Mouse (Mus musculus) monocyte, adult 2 months (primary cell): ENCODE measurements around the gene Spint2.

Source experiments
- DNase-seq, 2 experiments: peaks; one replicate each; pipeline ENCODE4 v3.0.0; 2022; ENCODE audit warnings: low spot score in 2 of 2, low read depth in 1 of 2

The Spint2 gene

GRCm38 (mm10) chr7:29281201-29282073 is at the start of gene Spint2:
Gene Spint2, minus strand, starts transcription at chr7:29281912.
- DNase-seq, result no peak

DNA sequence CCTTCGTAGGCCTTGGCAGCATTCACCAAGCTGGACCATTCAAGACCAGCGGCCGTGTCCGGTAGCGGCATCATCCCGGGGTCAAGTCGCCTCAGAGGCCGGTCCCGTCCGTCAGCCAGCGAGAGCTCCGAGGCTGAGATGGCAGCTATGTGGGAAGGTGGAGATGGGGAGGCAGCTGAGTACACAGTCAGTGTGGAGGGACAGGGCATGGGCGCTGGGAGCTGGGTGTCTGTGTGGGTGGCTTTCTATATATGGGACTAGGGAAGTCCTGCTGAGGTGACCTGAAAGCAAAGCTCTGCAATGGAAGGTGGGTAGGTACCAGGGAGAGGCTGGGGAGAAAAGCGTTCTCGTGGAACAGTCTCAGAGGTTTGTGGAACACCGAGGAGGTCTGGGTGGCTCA is 47.3 kb upstream of the Spint2 start:
- DNase-seq, result no peak

GRCm38 (mm10) chr7:29327087-29327486 is 45.4 kb upstream of the Spint2 start:
- no peak for DNase-seq

GRCm38 (mm10) chr7:29319337-29320307 is 37.9 kb upstream of the Spint2 start:
- DNase-seq, result no peak

DNA sequence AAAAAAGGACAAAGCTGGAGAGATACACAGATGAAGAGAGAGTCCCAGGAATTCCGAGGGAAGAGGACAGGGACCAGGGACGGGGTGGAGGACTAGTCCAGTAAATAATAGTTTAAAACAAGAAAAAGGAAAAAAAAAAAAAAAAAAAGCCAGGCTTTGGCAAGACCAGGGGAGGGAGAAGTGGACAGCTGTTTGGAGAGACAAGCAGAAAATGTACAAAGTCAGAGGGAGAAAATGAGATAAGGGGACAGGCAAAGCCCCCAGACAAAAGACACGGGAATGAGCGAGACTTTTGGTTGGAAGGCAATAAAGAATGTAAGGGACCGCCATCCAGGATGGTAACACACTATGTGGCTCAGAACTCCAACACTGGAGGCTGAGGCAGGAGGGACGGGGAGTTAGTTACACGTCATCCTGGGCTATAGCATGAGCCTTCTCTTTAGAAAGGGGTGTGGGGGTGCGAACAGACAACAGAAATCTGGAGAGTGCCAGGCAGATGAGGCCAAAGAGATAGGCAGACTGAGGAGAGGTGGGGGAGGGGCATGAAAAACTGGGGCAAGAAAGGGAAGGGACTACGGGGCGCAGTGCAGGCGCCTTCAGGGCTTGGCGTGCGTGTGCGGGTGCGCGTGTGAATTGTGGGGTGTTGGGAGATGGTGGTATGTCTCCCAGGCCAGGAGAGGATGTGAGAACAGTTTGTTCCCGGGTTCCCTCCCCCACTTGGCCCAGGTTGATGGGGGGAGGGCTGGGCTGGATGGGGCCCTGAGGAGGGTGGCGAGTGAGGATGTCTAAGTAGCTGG is 36.6 kb upstream of the Spint2 start:
- DNase-seq, result no peak

DNA sequence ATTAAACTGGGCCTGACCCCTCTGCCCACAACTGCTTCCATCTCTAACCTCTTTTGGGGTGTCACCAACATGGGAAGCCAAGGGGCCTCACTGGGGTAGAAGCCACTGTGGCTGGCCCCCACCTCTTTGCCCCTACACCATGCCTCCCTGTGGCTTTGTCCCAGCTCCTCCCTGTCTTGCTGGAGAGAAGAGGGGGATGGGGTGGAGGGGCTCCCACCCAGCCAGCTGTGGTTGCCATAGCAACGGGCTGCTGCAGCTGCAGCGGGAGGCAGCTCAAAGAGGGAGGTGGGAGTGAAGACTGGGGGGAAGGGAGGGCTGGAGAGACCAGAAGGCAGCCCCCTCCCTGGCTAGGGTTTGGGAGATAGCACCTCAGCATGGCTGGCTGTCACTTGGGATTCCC is 35.8 kb upstream of the Spint2 start:
- no peak for DNase-seq

- DNase-seq, result no peak
These were observed 35.3 kb upstream of the Spint2 start for GRCm38 (mm10) chr7:29316976-29317375.

GRCm38 (mm10) chr7:29316137-29316734 is 34.5 kb upstream of the Spint2 start:
- DNase-seq, result no peak

DNA sequence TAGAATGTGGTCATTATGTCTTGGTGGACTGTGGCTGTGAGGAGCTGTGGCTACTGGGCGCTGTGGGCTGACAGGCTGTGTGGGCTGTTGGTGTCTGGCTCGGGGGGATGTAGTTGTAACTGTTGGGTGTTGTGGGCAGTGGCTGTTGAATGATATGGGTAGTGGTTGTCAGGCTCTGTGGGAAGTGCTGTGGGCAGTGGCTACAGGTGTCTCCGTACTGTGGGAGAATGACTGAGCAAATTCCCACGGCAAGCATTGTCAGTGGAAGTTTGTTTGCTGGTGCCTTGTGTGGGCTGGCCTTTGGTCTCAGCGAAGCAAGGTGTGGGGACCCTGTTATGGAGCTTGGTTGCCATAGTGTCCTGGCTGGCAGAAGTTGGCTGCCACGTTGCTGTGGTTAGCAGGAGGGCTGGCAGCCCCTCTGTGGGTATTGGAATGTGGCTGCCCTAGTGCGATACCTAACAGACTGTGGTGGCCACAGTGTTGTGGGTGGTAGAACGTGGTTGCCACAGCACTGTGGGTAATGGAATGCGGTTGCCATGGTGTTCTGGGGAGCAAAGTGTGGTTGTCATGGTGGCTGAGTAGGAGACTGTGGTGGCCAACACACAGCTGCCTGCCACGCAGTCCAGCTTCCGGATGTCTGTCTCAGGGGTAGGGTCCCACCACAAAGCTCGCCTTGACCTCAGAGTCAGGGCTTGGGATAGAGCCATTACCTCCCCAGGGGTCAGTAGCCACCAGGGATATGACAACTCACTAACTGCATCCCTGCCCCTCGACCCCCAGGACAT is 33.3 kb upstream of the Spint2 start:
- no peak for DNase-seq

- DNase-seq, result no peak
These were observed 32.0 kb upstream of the Spint2 start for GRCm38 (mm10) chr7:29313572-29314261.

DNA sequence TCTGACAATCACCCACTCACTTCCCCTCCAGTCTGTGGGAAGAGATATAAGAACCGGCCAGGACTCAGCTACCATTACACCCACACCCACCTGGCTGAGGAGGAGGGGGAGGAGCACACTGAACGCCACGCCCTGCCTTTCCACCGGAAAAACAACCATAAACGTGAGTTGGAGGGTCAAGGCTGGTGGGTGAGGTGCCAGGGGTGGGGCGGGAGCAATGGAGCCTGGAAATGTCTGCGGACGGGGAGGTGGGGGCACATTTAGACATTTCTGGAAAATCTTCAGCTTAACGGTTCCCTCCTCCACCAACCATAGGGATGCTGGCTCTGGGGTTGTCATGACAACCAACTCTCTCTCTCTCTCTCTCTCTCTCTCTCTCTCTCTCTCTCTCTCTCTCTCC is 31.3 kb upstream of the Spint2 start:
- no peak for DNase-seq

DNA sequence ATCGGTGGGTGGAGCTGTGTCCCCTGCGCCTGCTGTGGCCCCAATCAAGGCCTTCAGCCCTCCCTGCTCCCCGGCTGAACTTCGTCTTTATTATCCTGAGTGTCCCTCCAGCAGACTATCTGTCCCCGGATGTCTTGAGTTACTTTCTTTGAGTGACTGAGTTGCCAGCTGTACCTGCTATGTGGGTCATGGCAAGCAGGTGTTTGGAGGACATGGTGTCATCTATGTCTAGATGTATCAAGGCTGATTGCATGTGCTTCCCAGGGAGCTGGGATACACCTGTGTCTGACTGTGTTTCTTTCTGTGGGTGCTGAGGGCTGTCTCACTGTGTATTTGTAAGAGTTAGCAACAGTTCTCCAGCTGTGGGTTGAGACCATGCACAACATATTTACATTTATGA is 28.0 kb upstream of the Spint2 start:
- no peak for DNase-seq

DNA sequence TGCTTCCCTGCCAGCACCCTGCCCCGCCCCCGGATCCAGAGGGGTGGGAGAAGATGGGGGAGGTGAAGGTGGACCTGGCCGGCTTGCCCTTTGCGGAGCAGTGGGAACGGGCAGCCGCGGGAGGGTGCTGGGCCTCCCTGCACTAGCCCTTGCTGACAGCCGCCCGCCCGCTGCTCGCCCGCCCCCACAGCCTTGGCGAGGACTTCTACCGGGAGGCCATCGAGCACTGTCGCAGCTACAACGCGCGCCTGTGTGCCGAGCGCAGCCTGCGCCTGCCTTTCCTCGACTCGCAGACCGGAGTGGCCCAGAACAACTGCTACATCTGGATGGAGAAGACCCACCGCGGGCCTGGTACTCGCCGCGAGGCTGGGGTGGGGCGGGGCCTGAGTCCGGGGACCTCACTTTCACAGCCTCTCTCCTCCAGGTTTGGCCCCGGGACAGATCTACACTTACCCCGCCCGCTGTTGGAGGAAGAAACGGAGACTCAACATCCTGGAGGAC is 27.6 kb upstream of the Spint2 start:
- DNase-seq, result no peak

DNA sequence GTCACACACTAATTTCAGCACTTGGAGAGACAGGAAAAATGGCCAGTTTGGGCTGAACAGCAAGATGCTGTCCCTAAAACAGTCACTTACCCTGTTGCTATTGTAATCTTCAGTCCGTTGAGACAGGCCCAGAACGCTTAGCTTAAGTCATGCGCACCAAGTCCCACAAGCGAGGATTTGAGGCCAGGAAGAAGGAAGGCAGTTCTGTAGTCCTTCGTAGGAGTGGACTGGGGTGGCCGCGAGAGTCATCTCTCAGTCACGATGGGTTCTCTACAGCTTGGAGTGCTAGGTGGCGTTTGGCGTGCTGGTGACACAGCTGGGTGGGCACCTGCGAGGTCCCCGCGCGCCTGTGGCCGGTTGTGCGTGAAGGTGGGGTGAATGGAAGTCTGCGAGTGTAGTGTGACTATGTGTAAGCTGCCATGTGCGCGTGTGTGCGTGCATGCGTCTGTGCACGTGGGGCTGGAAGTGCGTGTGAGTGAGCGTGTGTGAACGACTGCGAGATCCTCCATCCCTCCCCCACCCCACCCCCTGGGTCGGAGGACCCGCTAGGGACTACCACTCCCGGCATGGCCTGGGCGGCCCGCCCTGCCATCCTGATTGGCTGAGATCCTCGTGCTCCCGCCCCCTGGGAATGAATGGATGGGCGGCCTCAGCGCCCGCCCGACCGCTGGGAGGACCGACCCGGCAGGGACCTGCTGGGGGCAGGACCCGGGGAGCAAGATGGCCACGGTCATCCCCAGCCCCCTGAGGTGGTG is 25.8 kb upstream of the Spint2 start:
- peak in 1 of 2 experiments; percentile 29 for DNase-seq

- no peak for DNase-seq
These were observed 24.9 kb upstream of the Spint2 start for GRCm38 (mm10) chr7:29306619-29307018.

- DNase-seq, result no peak
These were observed 24.4 kb upstream of the Spint2 start for GRCm38 (mm10) chr7:29306108-29306507.

DNA sequence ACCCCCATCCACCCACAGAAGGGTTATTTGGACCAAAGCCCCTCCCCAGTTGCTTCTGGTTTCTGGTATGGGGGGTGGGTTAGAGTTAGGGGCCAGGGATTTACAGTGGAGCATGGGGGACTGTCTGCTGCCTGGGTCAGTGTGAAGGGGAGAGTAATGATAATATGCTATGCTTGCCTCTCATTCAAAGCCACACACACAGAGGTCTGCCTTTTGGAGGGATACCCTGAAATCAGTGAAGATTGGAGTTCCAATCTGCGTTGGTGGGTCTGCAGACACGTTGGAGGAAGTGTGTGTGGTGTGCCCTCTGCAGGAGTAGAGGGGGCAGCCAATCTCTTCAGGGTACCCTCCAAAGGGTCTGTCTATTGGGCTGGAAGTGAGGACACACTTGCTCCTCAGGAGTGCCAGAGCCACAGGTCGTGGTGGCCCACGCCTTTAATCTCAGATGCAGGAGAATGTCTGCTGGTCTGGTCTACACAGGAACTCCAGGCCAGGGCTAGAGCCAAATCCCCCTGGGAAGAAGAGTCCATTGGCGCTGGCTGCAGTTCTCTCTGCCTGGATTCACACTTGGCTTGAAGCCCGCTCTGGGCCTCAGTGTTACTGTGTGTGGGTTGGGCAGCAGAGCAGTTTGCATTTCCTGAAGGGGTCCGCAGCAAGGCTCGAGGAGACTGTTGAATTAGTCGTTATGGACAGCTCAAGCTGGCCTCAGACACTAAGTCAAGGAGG is 23.7 kb upstream of the Spint2 start:
- no peak for DNase-seq
